Mouse (Mus musculus) forebrain, embryonic 15.5 days (tissue): Measurements from ENCODE around the gene Plekhg3. TPM values are rescaled to one million over a fixed set of nuclear protein-coding genes. Genes with fewer than 3 reads are reported as not detected.

ENCODE experiments used
- ATAC-seq: fragments of 200-750 bp; cut with Nextera tagmentation; replicated peaks from 2 replicates; pipeline ENCODE4 v1.8.0; 2017; ENCODE audit warnings: mild to moderate bottlenecking, moderate TSS enrichment, moderate library complexity
- H3K27ac ChIP-seq: fragments of 300-500 bp; sonication (generic); replicated peaks from 2 replicates; pipeline ENCODE4 v1.5.1; 2015; ENCODE audit warnings: mild to moderate bottlenecking, inconsistent platforms
- H3K27me3 ChIP-seq: fragments of 300-500 bp; sonication (generic); 2 replicates; pipeline ENCODE4 v1.6.1; 2015; ENCODE audit warnings: inconsistent platforms
- H3K36me3 ChIP-seq: fragments of 300-500 bp; sonication (generic); 2 replicates; pipeline ENCODE4 v1.6.1; 2015; ENCODE audit warnings: mild to moderate bottlenecking, inconsistent platforms
- H3K4me1 ChIP-seq: fragments of 300-500 bp; sonication (generic); 2 replicates; pipeline ENCODE4 v1.6.1; 2015; ENCODE audit warnings: inconsistent platforms
- H3K4me2 ChIP-seq: fragments of 300-500 bp; sonication (generic); replicated peaks from 2 replicates; pipeline ENCODE4 v1.6.1; 2015; ENCODE audit warnings: mild to moderate bottlenecking, inconsistent platforms
- H3K4me3 ChIP-seq: fragments of 300-500 bp; sonication (generic); 2 replicates; pipeline ENCODE4 v1.5.1; 2015; ENCODE audit warnings: mild to moderate bottlenecking, inconsistent platforms
- H3K9ac ChIP-seq: fragments of 300-500 bp; sonication (generic); replicated peaks from 2 replicates; pipeline ENCODE4 v1.6.1; 2015; ENCODE audit warnings: mild to moderate bottlenecking, inconsistent platforms
- H3K9me3 ChIP-seq: fragments of 300-500 bp; sonication (generic); 2 replicates; pipeline ENCODE4 v1.6.1; 2016; ENCODE audit warnings: inconsistent platforms
- WGBS: fragments of 180-500 bp; shearing (Covaris S2); methylation state at CpG from one replicate; pipeline ENCODE4 v1.1.7; 2015; ENCODE audit warnings: mixed read lengths; 5-methylcytosine and 5-hydroxymethylcytosine counted together
- microRNA-seq: library from miRNA; unstranded; fragments of <30 nt; microRNA quantifications from one replicate; pipeline ENCODE4, GENCODE M21; 2016
- polyA plus RNA-seq: library from polyadenylated mRNA; unstranded; fragments of >200 nt; fragmentation: Nextera tagmentation; extraction: Ambion mirVana; gene quantifications from 2 replicates; pipeline ENCODE4 v1.2.1, GENCODE M21; 2015

Gene Plekhg3
- polyA plus RNA-seq, 1 experiment from 2014 or later: 0.79 TPM

GRCm38 (mm10) chr12:76618175-76618574, 87.5 kb downstream of the Plekhg3 start:
- no peaks in the 10 kb centered on the region for H3K27me3 ChIP-seq
- no peaks in the 10 kb centered on the region for H3K4me1 ChIP-seq
- no peak overlapping the region for H3K4me3 ChIP-seq
- no peak overlapping the region for H3K9ac ChIP-seq
- 37% methylated on average over 4 of the region's 4 CpGs for WGBS
- no peak overlapping the region for H3K4me2 ChIP-seq
- ATAC-seq: no peak
- no peak overlapping the region for H3K27ac ChIP-seq
- H3K9me3 ChIP-seq: no peaks in the 10 kb centered on the region
- no peaks in the 10 kb centered on the region for H3K36me3 ChIP-seq

GRCm38 (mm10) chr12:76619847-76620246, 89.2 kb downstream of the Plekhg3 start:
- H3K9me3 ChIP-seq: no peaks in the 10 kb centered on the region
- H3K4me2 ChIP-seq: no peak overlapping the region
- no peak overlapping the region for H3K4me3 ChIP-seq
- H3K27ac ChIP-seq: no peak overlapping the region
- no peak overlapping the region for H3K9ac ChIP-seq
- no peaks in the 10 kb centered on the region for H3K27me3 ChIP-seq
- no peaks in the 10 kb centered on the region for H3K36me3 ChIP-seq
- ATAC-seq: no peak
- no peaks in the 10 kb centered on the region for H3K4me1 ChIP-seq
- WGBS: 56% methylated on average over 5 of the region's 5 CpGs

GRCm38 (mm10) chr12:76623374-76623773, 92.7 kb downstream of the Plekhg3 start:
- ATAC-seq: no peak
- Histone ChIP-seq H3K4me2 (no peak overlapping the region), H3K9me3 (no peaks in the 10 kb centered on the region), H3K27ac (no peak overlapping the region), H3K36me3 (no peaks in the 10 kb centered on the region), H3K4me3 (no peak overlapping the region), H3K4me1 (no peaks in the 10 kb centered on the region), H3K9ac (no peak overlapping the region), H3K27me3 (no peaks in the 10 kb centered on the region)
- WGBS: 69% methylated on average over 6 of the region's 6 CpGs

Small RNAs within 50 kb of the gene (microRNA-seq; reads per million reads assigned to microRNA genes)
- not detected for gene Mir5135

Other genes with a start within 250 kb of the Plekhg3 start
- 7.3 and 7.4 TPM in 2 replicates for gene Akap5, start 206.0 kb upstream of the Plekhg3 start, polyA plus RNA-seq
- gene Zbtb25, start 161.3 kb upstream of the Plekhg3 start, polyA plus RNA-seq: 16.2 and 19.0 TPM in 2 replicates
- 4.5 TPM in 2 replicates for gene Zbtb1, start 160.6 kb upstream of the Plekhg3 start, polyA plus RNA-seq
- 4.5 and 5.7 TPM in 2 replicates for gene Hspa2, start 126.7 kb upstream of the Plekhg3 start, polyA plus RNA-seq
- 1.2 TPM in 2 replicates for gene Ppp1r36, start 113.4 kb upstream of the Plekhg3 start, polyA plus RNA-seq
- gene Sptb, start 179.7 kb downstream of the Plekhg3 start, polyA plus RNA-seq: 1.1 and 1.2 TPM in 2 replicates
- 108 and 122 TPM in 2 replicates for gene Churc1, start 234.6 kb downstream of the Plekhg3 start, polyA plus RNA-seq
- gene Fntb, start 234.7 kb downstream of the Plekhg3 start, polyA plus RNA-seq: 33.2 and 35.1 TPM in 2 replicates